Mouse (Mus musculus): ENCODE results near the gene Zfp37. TPM values are rescaled to one million over a fixed set of nuclear protein-coding genes. Genes with fewer than 3 reads are reported as not detected.
"Not testable (repeated sequence)": the region's sequence is repeated elsewhere in the genome, so short reads cannot be mapped to it uniquely, and the experiment has no call there.

Zfp37 gene
- polyA plus RNA-seq, 1 experiment: not detected

GRCm38 (mm10) chr4:62228391-62228790 lies 2.5 kb downstream of the Zfp37 start:
- Histone ChIP-seq H3K27ac (ENCODE audit: insufficient read depth, low read depth, low read length) (no peak overlapping the region), H3K4me1 (ENCODE audit: control insufficient read depth, insufficient read depth, low read length) (no peaks in the 10 kb centered on the region), H3K4me3 (ENCODE audit: insufficient read depth, low read length) (no peak overlapping the region)
- TF ChIP-seq POLR2A (IDR thresholded peaks at IDR 0.05; ENCODE audit: borderline replicate concordance, low read depth, low read length) (no peak), CTCF (IDR thresholded peaks at IDR 0.05; ENCODE audit: low read depth, low read length) (peak; percentile 90)

DNA sequence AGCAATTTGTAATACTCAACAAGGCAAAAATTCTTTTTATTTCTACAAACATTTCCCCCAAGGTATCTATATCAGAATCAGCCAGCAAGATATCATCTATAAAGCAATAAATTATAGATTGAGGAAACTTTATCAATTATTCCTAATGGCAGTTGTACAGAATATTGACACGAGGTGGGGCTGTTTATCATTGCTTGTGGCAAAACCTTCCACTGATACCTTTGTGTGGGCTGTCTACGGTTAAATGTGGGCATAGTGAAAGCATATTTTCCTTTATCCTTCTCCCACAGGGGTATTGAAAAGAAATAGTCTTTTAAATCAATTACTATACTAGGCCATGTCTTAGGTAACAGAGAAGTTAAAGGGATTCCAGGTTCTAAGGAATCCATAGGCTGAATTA lies 17.4 kb downstream of the Zfp37 start:
- Histone ChIP-seq H3K27ac (ENCODE audit: insufficient read depth, low read depth, low read length) (no peak overlapping the region), H3K4me1 (ENCODE audit: control insufficient read depth, insufficient read depth, low read length) (no peaks in the 10 kb centered on the region), H3K4me3 (ENCODE audit: insufficient read depth, low read length) (no peak overlapping the region)
- no peak for TF ChIP-seq POLR2A (IDR thresholded peaks at IDR 0.05; ENCODE audit: borderline replicate concordance, low read depth, low read length)
- TF ChIP-seq CTCF (IDR thresholded peaks at IDR 0.05; ENCODE audit: low read depth, low read length): no peak

- no peak overlapping the region for H3K27ac ChIP-seq (ENCODE audit: insufficient read depth, low read depth, low read length)
- 0 out of 2 replicates have a peak, but pooled peaks cover 5% of the 10 kb centered on the region for H3K4me1 ChIP-seq (ENCODE audit: control insufficient read depth, insufficient read depth, low read length)
- H3K4me3 ChIP-seq (ENCODE audit: insufficient read depth, low read length): no peak overlapping the region
- no peak for TF ChIP-seq CTCF (IDR thresholded peaks at IDR 0.05; ENCODE audit: low read depth, low read length)
- no peak for TF ChIP-seq POLR2A (IDR thresholded peaks at IDR 0.05; ENCODE audit: borderline replicate concordance, low read depth, low read length)
Observed at GRCm38 (mm10) chr4:62210035-62210434, 20.8 kb downstream of the Zfp37 start.

- TF ChIP-seq CTCF (IDR thresholded peaks at IDR 0.05; ENCODE audit: low read depth, low read length) (no peak), POLR2A (IDR thresholded peaks at IDR 0.05; ENCODE audit: borderline replicate concordance, low read depth, low read length) (no peak)
- Histone ChIP-seq H3K4me3 (ENCODE audit: insufficient read depth, low read length) (peak overlapping the region; percentile 71), H3K4me1 (ENCODE audit: control insufficient read depth, insufficient read depth, low read length) (0 out of 2 replicates have a peak, but pooled peaks cover 5% of the 10 kb centered on the region), H3K27ac (ENCODE audit: insufficient read depth, low read depth, low read length) (no peak overlapping the region)
Observed at GRCm38 (mm10) chr4:62208696-62209380, 22.0 kb downstream of the Zfp37 start.

DNA sequence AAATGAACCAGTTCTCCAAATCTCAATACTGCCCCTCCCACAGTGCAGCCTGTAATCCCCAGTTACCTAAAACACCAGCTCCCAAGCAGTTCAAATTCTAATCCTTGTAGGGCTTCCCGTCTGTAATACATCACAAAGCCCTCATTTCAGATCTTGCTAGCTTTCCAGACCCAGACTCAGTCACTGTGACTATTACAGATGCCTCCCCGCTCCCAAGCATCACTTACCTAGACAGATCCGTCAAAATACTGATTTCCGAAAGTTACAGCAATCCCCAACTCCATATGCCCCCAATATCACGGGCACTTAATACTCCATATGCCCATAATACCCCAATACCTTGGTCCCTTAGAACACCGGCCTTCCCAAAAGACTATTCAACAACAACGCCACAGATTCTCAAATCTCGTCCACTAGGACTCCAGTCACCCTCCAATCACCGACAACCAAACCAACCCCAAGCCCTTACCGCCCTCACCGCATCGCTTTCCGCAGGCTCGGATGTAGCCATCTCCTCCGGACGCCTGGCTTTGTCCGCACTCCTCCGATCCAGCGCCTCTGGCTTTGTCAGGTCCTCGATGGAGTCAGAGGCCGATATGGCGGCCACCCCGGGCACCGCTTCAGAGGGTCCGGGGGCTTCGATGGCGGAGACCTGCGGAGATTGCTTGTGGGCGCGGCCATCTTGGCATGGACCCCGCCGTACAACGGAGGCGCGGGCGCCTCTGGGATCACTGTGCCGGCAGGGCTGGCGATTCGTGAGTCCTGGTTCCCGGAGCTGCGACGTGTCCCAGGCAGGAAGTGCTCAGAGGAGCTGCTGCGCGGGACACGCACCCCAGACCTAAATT lies 22.8 kb downstream of the Zfp37 start:
- no peak overlapping the region for H3K27ac ChIP-seq (ENCODE audit: insufficient read depth, low read depth, low read length)
- TF ChIP-seq CTCF (IDR thresholded peaks at IDR 0.05; ENCODE audit: low read depth, low read length) (no peak), POLR2A (IDR thresholded peaks at IDR 0.05; ENCODE audit: borderline replicate concordance, low read depth, low read length) (no peak)

GRCm38 (mm10) chr4:62199923-62200529 lies 30.8 kb downstream of the Zfp37 start:
- H3K4me1 ChIP-seq (ENCODE audit: control insufficient read depth, insufficient read depth, low read length): no peaks in the 10 kb centered on the region

More for the DNA sequence above, 22.8 kb downstream of the Zfp37 start:
- Histone ChIP-seq H3K4me1 (ENCODE audit: control insufficient read depth, insufficient read depth, low read length) (0 out of 2 replicates have a peak, but pooled peaks cover 5% of the 10 kb centered on the region), H3K4me3 (ENCODE audit: insufficient read depth, low read length) (peak overlapping the region; percentile 71)

DNA sequence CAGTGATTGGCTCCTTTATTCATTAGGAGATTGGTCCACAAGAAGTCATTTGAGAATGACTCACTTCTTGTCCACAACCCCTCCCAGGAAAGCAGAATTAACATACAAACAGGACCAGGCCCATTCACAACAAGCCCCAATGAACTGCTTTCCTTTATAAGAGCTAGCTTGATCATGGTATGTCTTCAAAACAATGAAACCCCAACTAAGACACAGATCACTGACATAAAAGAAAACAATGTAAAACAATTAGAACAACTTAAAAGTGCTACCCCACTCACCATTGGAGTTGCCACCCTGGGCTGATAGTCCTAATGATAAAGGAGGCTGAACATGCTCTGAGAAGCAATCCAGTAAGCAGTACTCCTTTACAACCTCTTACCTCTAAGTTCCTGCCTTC lies 42.1 kb downstream of the Zfp37 start:
- no peak overlapping the region for H3K4me3 ChIP-seq (ENCODE audit: insufficient read depth, low read length)
- no peaks in the 10 kb centered on the region for H3K4me1 ChIP-seq (ENCODE audit: control insufficient read depth, insufficient read depth, low read length)
- TF ChIP-seq CTCF (IDR thresholded peaks at IDR 0.05; ENCODE audit: low read depth, low read length): no peak
- no peak for TF ChIP-seq POLR2A (IDR thresholded peaks at IDR 0.05; ENCODE audit: borderline replicate concordance, low read depth, low read length)
- H3K27ac ChIP-seq (ENCODE audit: insufficient read depth, low read depth, low read length): no peak overlapping the region

More at GRCm38 (mm10) chr4:62199923-62200529, 30.8 kb downstream of the Zfp37 start:
- H3K27ac ChIP-seq (ENCODE audit: insufficient read depth, low read depth, low read length): no peak overlapping the region
- TF ChIP-seq POLR2A (IDR thresholded peaks at IDR 0.05; ENCODE audit: borderline replicate concordance, low read depth, low read length) (no peak), CTCF (IDR thresholded peaks at IDR 0.05; ENCODE audit: low read depth, low read length) (no peak)
- H3K4me3 ChIP-seq (ENCODE audit: insufficient read depth, low read length): no peak overlapping the region

- no peak overlapping the region for H3K4me3 ChIP-seq (ENCODE audit: insufficient read depth, low read length)
- H3K27ac ChIP-seq (ENCODE audit: insufficient read depth, low read depth, low read length): no peak overlapping the region
- H3K4me1 ChIP-seq (ENCODE audit: control insufficient read depth, insufficient read depth, low read length): no peaks in the 10 kb centered on the region
- TF ChIP-seq POLR2A (IDR thresholded peaks at IDR 0.05; ENCODE audit: borderline replicate concordance, low read depth, low read length) (no peak), CTCF (IDR thresholded peaks at IDR 0.05; ENCODE audit: low read depth, low read length) (peak; percentile 52; the same call in 1 of the 2 replicates)
Observed at GRCm38 (mm10) chr4:62177282-62177681, 53.6 kb downstream of the Zfp37 start.

GRCm38 (mm10) chr4:62174471-62174870 lies 56.4 kb downstream of the Zfp37 start:
- H3K4me1 ChIP-seq (ENCODE audit: control insufficient read depth, insufficient read depth, low read length): no peaks in the 10 kb centered on the region
- TF ChIP-seq POLR2A (IDR thresholded peaks at IDR 0.05; ENCODE audit: borderline replicate concordance, low read depth, low read length): no peak
- H3K27ac ChIP-seq (ENCODE audit: insufficient read depth, low read depth, low read length): no peak overlapping the region
- H3K4me3 ChIP-seq (ENCODE audit: insufficient read depth, low read length): no peak overlapping the region

DNA sequence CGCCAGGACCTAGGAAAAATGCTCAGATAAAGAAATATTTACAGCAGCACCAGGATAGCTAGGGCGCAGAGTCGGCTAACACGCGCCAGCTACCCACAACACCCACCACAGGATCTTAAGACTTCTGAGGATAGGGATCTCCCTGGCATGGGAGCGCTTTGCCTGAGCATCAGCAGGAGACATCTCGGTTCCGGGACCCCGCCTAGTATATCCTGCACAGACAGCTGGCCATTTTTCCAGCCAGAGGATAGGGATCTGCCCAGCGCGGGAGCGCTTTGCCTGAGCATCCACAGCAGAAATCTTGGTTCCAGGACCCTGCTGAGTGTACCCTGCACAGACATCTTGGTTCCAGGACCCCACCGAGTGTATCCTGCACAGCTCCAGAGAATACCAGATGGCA lies 63.2 kb downstream of the Zfp37 start:
- H3K4me3 ChIP-seq (ENCODE audit: insufficient read depth, low read length); H3K4me1 ChIP-seq (ENCODE audit: control insufficient read depth, insufficient read depth, low read length); H3K27ac ChIP-seq (ENCODE audit: insufficient read depth, low read depth, low read length): not testable (repeated sequence)

All from bone marrow macrophage, adult 2 months (primary cell).